Mouse (Mus musculus) embryonic fibroblast, embryonic 13.5 days (primary cell): Measurements from ENCODE around the gene Ferd3l.

Source experiments
- CTCF ChIP-seq: IDR thresholded peaks from 2 replicates; pipeline ENCODE4 v1.5.1; 2011; ENCODE audit warnings: mild to moderate bottlenecking, control low read depth, low read length, moderate library complexity, borderline replicate concordance; ENCODE audit not compliant: insufficient read depth
- POLR2A ChIP-seq: IDR thresholded peaks from 2 replicates; pipeline ENCODE4 v1.6.1; 2011; ENCODE audit warnings: low read depth, mild to moderate bottlenecking, control low read depth, low read length, moderate library complexity

DNA sequence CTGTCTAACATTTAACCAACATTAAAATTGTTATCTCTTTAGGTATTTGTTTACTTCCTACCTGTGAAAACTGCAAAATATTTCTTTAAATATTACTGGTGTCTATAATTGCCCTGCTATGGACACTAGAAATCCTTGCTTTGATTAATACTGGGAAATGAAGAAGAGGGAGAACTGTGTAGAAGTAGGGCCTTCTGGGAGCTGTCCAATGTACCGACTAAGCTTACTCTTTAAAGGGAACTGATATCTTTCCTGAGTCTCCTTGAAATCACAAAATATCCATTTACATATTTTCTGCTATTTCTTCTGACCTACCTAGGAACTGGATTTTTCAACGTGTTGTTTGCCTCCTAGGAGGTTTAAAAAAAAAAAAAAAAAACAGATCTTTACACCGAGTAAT, 1.5 kb upstream of the Ferd3l start:
- TF ChIP-seq CTCF (no peak), POLR2A (no peak)
